Mouse (Mus musculus) splenic B cell, adult 2 months (primary cell): ENCODE measurements around the gene Wwp2.
A peak's percentile ranks its signal among the peaks of the same experiment; 100 is the strongest.

Experiments
- DNase-seq: peaks from one replicate; pipeline ENCODE4 v3.0.0-alpha.2; 2011; ENCODE audit warnings: low read depth, low spot score
- H3K27me3 ChIP-seq: 2 replicates; pipeline ENCODE4 v1.6.1; 2012; ENCODE audit warnings: mild to moderate bottlenecking, low read length, moderate library complexity, mixed read lengths; ENCODE audit not compliant: control insufficient read depth, poor library complexity, insufficient read depth, severe bottlenecking
- H3K36me3 ChIP-seq: 2 replicates; pipeline ENCODE4 v1.6.1; 2012; ENCODE audit warnings: mild to moderate bottlenecking, low read length, moderate library complexity, mixed read lengths; ENCODE audit not compliant: control insufficient read depth, poor library complexity, insufficient read depth, severe bottlenecking

Wwp2 gene

GRCm38 (mm10) chr8:107411391-107411790 is 24.8 kb upstream of the Wwp2 start:
- no peaks in the 10 kb centered on the region for H3K27me3 ChIP-seq
- peaks cover 13% of the 10 kb centered on the region for H3K36me3 ChIP-seq
- peak; percentile 56 for DNase-seq

DNA sequence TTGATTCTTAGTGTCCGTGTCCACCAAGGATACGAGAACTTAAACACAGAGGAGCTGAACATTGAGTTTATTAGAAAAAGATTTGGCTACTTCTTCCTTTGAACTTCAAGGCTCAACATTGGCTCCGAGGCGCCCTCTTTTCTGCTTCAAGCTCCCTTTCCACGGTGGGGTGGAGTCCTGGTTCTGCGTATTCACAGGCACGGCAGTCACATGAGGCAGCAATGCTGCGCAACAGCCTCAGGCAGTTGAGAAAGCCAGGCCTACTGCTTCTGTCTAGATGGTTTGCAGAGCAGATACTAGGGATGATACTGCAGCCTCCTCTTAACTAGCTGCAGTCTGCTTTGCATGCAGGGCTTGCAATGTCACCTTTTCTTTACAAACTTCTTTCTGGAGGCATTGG is 23.6 kb upstream of the Wwp2 start:
- DNase-seq = no peak

GRCm38 (mm10) chr8:107413881-107414280 is 22.3 kb upstream of the Wwp2 start:
- no peak for DNase-seq
- no peaks in the 10 kb centered on the region for H3K27me3 ChIP-seq
- H3K36me3 ChIP-seq = peaks cover 21% of the 10 kb centered on the region

More for the DNA sequence above, 23.6 kb upstream of the Wwp2 start:
- Histone ChIP-seq H3K27me3 (no peaks in the 10 kb centered on the region), H3K36me3 (peaks cover 17% of the 10 kb centered on the region)

- no peaks in the 10 kb centered on the region for H3K27me3 ChIP-seq
- DNase-seq = no peak
- H3K36me3 ChIP-seq = peaks cover 26% of the 10 kb centered on the region
Observed at GRCm38 (mm10) chr8:107417001-107417400, 19.2 kb upstream of the Wwp2 start.

GRCm38 (mm10) chr8:107424176-107424575 is 12.0 kb upstream of the Wwp2 start:
- Histone ChIP-seq H3K36me3 (peaks cover 4% of the 10 kb centered on the region), H3K27me3 (no peaks in the 10 kb centered on the region)
- DNase-seq = no peak

GRCm38 (mm10) chr8:107424597-107425229 is 11.5 kb upstream of the Wwp2 start, which contains the start of gene Nob1:
Nob1 (minus strand) TSS chr8:107425051.
- peak; percentile 99 for DNase-seq
- Histone ChIP-seq H3K27me3 (no peaks in the 10 kb centered on the region), H3K36me3 (peaks cover 4% of the 10 kb centered on the region; the same call in 1 of the 2 replicates)

DNA sequence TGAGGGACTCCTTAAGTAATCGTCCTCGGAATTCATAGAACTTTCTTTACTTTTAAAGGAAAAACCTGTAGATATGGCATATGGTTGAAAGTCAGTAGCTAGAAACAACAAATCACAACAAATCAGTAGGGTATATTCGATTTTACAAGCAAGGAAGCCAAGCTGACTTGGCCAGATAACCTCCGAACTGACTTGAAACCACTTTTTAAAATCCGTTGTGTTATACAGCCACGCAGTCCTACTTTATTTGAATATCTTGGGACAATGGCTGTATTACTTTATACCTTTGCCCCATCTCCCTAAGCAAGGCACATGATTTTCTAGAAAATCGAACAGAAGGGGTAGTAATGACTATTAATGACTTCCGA is 11.0 kb upstream of the Wwp2 start:
- Histone ChIP-seq H3K27me3 (no peaks in the 10 kb centered on the region), H3K36me3 (peaks cover 1% of the 10 kb centered on the region; the same call in 1 of the 2 replicates)
- no peak for DNase-seq

DNA sequence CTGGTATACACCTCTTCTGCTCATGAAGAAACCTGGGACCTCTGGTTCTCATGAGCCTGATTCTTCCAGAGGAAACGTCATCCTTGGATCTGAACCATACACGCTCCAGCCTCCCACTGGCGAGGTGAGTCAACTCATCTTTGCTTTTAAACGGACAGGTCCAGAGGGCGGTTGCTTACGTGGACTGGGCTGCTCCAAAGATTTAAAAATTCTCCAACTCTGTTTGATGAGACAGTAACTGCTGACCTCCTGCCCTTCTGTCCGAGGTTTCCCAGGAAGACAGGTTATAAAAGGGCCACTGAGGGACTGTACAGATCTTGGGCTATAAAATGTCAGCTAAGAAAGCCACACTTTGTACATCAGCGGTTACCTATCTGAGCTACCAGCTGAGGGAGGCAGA is 5.3 kb upstream of the Wwp2 start:
- no peak for DNase-seq
- H3K27me3 ChIP-seq = no peaks in the 10 kb centered on the region
- H3K36me3 ChIP-seq = no peaks in the 10 kb centered on the region

DNA sequence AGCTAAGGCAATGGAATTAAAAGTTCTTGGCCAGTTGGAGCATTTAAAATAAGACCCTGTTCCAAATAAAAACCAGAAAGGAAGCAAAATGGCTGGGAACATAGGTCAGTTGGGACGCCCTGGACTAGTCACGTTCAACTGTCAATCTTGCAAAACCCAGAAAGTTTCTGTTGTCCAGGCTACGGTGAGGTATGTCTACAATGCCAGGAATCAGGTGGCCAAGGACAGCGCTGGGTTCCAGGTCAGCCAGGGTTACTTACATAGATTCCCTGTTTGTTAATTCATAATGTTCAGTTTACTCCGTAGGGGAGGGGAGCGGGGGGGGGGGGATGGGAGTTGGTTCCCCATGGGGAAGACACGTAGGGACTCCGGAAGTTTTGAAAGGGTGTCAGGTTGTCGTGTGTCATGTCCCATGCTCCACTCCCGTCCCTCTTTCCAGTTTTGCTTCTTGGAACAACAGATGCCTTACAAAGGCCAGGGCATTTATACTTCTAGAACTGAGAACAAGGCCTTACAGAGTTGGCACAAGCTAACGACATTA is 674 bp upstream of the Wwp2 start:
- Histone ChIP-seq H3K36me3 (no peaks in the 10 kb centered on the region), H3K27me3 (no peaks in the 10 kb centered on the region)
- DNase-seq = peak; percentile 42

DNA sequence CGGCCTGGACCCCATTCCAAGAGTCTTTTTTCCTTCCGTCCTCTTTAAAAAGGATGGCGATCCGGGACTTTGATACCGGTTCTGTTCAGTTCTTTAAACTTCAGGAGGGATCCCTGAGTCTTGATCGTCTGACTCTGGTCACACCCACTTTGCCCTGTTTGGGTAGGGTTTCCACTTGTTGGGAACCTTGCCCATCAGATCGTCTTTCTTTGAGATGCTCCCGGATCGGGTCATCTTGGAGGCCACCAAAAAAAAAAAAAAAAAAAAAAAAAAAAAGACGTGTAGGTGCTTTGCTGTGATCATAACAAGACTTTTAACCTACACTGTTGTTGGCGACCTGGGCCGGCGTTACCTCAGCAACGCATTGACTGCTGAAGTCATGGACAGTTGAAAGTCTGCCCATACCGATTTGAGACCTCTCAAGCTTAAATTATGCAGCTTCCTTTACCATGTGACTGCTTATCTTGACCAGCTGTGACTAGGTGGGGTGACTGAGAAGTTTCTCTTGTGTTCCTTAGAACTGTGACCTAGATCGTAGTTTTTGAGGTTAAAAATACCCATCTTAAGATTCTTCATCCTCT is 766 bp downstream of the Wwp2 start:
- DNase-seq = peak; percentile 65
- no peaks in the 10 kb centered on the region for H3K27me3 ChIP-seq

GRCm38 (mm10) chr8:107437711-107438110 is 1.5 kb downstream of the Wwp2 start:
- H3K27me3 ChIP-seq = no peaks in the 10 kb centered on the region
- H3K36me3 ChIP-seq = no peaks in the 10 kb centered on the region
- DNase-seq = no peak

More for the DNA sequence above, 766 bp downstream of the Wwp2 start:
- H3K36me3 ChIP-seq = no peaks in the 10 kb centered on the region

DNA sequence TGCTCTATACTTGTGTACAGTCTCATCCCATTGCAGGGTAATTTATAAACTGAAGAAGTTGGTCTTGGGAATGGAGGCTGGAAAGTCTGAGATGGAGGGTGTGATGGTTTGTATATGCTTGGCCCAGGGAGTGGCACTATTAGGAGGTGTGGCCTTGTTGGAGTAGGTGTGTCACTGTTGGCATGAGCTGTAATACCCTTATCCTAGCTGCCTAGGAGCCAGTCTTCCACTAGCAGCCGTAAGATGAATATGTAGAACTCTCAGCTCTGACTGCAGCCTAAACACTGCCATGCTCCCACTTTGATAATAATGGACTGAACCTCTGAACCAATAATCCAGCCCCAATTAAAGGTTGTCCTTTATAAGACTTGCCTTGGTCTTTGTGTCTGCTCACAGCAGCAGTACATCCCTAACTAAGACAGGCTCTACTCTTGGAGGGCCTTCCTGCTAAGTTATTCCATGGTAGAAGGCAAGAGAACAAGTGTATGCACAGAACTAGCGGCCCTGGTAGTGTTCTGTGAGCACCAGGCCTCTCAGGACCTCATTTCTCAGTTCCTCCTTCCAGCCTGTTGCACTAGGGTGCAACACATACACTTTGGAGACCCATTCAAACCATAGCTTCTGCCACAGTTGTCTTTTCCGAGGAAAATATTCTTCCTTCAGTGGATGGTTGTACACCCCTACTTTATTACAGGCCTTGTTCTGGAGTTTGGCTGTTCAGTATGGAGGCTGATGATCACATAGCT is 3.9 kb downstream of the Wwp2 start:
- Histone ChIP-seq H3K27me3 (no peaks in the 10 kb centered on the region), H3K36me3 (no peaks in the 10 kb centered on the region)
- peak; percentile 22 for DNase-seq

- Histone ChIP-seq H3K36me3 (no peaks in the 10 kb centered on the region), H3K27me3 (no peaks in the 10 kb centered on the region)
- no peak for DNase-seq
Observed at GRCm38 (mm10) chr8:107444626-107445025, 8.5 kb downstream of the Wwp2 start.

DNA sequence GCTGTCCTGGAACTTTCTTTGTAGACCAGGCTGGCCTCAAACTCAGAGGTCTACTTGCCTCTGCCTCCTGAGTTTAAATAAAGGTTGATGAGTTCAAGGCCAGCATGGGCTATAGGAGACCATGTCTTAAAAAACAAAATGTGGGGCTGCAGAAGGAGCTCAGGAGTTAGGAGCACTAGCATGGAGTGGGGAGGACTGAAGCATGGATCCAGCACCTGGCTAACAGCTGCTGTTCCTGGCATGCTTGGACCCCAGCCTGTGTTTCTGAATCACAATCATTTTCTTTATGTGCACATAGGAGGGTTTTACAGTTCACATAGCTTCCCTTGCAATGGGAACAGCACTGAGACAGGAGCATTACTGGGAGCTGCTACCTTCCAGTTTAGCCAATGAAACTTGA is 11.5 kb downstream of the Wwp2 start:
- H3K36me3 ChIP-seq = no peaks in the 10 kb centered on the region
- H3K27me3 ChIP-seq = no peaks in the 10 kb centered on the region
- DNase-seq = no peak

DNA sequence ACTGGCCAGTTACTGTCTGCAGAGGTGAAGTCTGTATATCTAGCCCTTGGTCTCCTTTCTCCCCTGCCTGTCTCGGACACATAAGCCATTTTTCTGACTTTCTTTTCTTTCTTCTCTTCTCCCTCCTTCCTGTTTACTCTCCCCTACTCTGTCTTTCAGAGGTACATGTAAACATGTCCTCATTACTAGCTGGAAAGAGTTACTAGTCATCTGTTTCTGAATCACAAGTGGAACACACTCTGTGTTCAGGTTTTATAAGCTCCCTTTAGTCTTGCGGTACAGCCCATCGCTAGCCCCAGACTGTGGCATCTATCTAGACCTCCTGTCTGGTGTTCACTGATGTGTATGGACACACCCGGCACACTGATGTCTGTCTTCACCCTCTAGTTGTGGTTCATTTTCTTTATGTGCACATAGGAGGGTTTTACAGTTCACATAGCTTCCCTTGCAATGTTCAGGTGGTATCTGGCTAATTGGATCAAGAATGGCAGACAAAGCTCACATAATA is 12.3 kb downstream of the Wwp2 start:
- no peaks in the 10 kb centered on the region for H3K27me3 ChIP-seq
- no peak for DNase-seq
- no peaks in the 10 kb centered on the region for H3K36me3 ChIP-seq
